Mouse (Mus musculus) liver, embryonic 12.5 days (tissue): ENCODE results near the gene Il6ra. TPM values are rescaled to one million over a fixed set of nuclear protein-coding genes. Genes with fewer than 3 reads are reported as not detected.

Source experiments
- ATAC-seq: fragments of 200-750 bp; cut with Nextera tagmentation; 2 replicates; pipeline ENCODE4 v1.8.0; 2017; ENCODE audit warnings: moderate number of reproducible peaks, mild to moderate bottlenecking, moderate library complexity
- H3K27ac ChIP-seq: fragments of 300-500 bp; sonication (generic); 2 replicates; pipeline ENCODE4 v1.5.1; 2016; ENCODE audit warnings: mild to moderate bottlenecking
- H3K27me3 ChIP-seq: fragments of 300-500 bp; sonication (generic); replicated peaks from 2 replicates; pipeline ENCODE4 v1.6.1; 2016; ENCODE audit warnings: mild to moderate bottlenecking, moderate library complexity
- H3K36me3 ChIP-seq: fragments of 300-500 bp; sonication (generic); 2 replicates; pipeline ENCODE4 v1.6.1; 2016; ENCODE audit warnings: mild to moderate bottlenecking, moderate library complexity
- H3K4me1 ChIP-seq: fragments of 300-500 bp; sonication (generic); 2 replicates; pipeline ENCODE4 v1.6.1; 2016
- H3K4me2 ChIP-seq: fragments of 300-500 bp; sonication (generic); 2 replicates; pipeline ENCODE4 v1.6.1; 2016; ENCODE audit warnings: mild to moderate bottlenecking, moderate library complexity
- H3K4me3 ChIP-seq: fragments of 300-500 bp; sonication (generic); 2 replicates; pipeline ENCODE4 v1.5.1; 2016; ENCODE audit warnings: mild to moderate bottlenecking, moderate library complexity
- H3K9ac ChIP-seq: fragments of 300-500 bp; sonication (generic); 2 replicates; pipeline ENCODE4 v1.6.1; 2016; ENCODE audit warnings: mild to moderate bottlenecking, moderate library complexity
- H3K9me3 ChIP-seq: fragments of 300-500 bp; sonication (generic); replicated peaks from 2 replicates; pipeline ENCODE4 v1.6.1; 2016; ENCODE audit warnings: mild to moderate bottlenecking, moderate library complexity
- WGBS: fragments of 180-500 bp; shearing (Covaris S2); methylation state at CpG from one replicate; pipeline ENCODE4 v1.1.7; 2016; ENCODE audit not compliant: insufficient replicate concordance; 5-methylcytosine and 5-hydroxymethylcytosine counted together
- polyA plus RNA-seq: library from polyadenylated mRNA; unstranded; fragments of >200 nt; fragmentation: Nextera tagmentation; extraction: Ambion mirVana; gene quantifications from 2 replicates; pipeline ENCODE4 v1.2.1, GENCODE M21; 2016

Il6ra gene
- polyA plus RNA-seq, 1 experiment from 2014 or later: 1.9 TPM

DNA sequence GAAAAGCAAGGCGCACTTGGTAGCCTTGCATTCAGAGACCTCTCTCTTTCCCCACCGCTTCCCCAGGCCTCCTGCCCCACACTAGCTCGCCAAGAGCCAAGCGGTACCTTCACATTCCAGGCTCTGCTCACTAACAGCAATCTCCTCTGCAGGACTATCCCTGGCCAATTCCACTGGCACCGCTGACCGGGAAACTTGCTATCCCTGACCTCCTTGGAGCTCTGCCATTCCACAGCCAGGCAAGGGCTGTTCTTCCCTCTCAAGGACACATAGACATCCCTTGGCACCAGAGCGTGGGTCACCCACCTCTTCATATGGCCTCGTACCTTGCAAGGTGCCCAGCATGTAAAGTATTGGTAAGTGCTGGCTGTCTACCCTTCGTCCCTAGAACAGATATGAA is 29.9 kb upstream of the Il6ra start:
- no peak overlapping the region for H3K9ac ChIP-seq
- H3K27ac ChIP-seq: no peak overlapping the region
- H3K9me3 ChIP-seq: no peaks in the 10 kb centered on the region
- WGBS: 85% methylated on average over 9 of the region's 9 CpGs
- no peaks in the 10 kb centered on the region for H3K4me1 ChIP-seq
- H3K27me3 ChIP-seq: no peaks in the 10 kb centered on the region
- H3K4me3 ChIP-seq: no peak overlapping the region
- no peak overlapping the region for H3K4me2 ChIP-seq
- ATAC-seq: no peak
- H3K36me3 ChIP-seq: peaks cover 75% of the 10 kb centered on the region

DNA sequence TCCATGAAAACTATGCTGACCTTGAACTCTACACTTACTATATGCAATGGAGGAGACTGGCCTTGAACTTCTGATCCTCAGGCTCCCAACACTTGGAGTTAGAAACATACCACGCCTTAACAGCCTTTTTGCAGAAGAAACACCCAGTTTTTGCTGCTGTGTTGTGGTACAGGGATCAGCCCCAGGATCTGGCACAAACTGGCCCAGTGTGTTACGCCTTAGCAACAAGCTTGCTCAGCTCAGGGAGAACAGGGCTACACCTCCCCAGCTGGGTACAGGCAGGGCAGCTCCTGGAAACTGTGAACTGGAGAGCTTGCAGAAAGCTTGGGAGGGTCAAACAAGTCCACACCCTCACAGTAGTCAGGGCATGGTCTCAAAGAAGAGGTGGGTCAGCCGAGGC is 23.5 kb upstream of the Il6ra start:
- Histone ChIP-seq H3K27me3 (no peaks in the 10 kb centered on the region; the same call in 1 of the 2 replicates), H3K27ac (no peak overlapping the region), H3K36me3 (peaks cover 21% of the 10 kb centered on the region), H3K9me3 (no peaks in the 10 kb centered on the region), H3K4me2 (no peak overlapping the region), H3K9ac (no peak overlapping the region), H3K4me3 (no peak overlapping the region), H3K4me1 (no peaks in the 10 kb centered on the region)
- ATAC-seq: no peak
- WGBS: 69% methylated on average over 3 of the region's 3 CpGs

DNA sequence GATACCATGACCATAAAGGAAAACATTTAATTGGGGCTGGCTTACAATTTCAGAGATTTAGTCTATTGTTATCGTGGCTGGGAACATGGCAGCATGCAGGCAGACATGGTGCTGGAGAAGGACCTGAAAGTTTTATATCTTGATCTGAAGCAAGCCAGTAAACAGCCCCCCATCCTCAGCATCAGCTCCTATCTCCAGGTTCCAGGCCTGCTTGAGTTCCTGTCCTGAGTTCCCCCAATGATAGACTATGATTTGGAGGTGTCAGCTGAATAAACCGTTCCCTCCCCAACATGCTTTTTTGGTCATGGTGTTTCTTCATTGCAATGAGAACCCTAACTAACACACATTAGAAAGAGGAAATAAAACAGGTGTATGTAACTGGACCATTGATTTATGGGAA is 19.9 kb upstream of the Il6ra start:
- no peaks in the 10 kb centered on the region for H3K4me1 ChIP-seq
- no peak overlapping the region for H3K4me3 ChIP-seq
- no peaks in the 10 kb centered on the region; the same call in 1 of the 2 replicates for H3K27me3 ChIP-seq
- H3K4me2 ChIP-seq: no peak overlapping the region
- WGBS: 71% methylated on average over 2 of the region's 2 CpGs
- ATAC-seq: no peak
- H3K27ac ChIP-seq: no peak overlapping the region
- H3K9ac ChIP-seq: no peak overlapping the region
- no peaks in the 10 kb centered on the region for H3K9me3 ChIP-seq
- H3K36me3 ChIP-seq: no peaks in the 10 kb centered on the region

DNA sequence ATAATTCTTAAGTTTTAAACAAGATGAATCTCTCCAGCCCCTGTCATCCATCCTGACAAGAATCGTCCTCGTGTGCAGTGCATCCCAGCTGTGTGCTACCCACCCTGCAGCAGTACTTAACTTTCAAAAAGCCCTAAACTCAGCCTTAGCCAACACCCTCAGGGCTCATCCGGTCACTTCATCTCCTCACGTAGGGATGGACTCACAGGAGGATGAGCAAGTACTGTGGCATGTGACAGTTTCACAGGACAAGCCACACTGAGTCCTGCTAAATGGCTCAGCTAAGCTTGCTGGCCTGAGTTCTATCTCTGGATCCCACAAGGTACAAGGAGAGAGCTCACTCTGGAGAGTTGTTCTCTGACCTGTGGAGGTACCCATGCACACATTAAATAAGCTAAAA is 16.0 kb upstream of the Il6ra start:
- no peak for ATAC-seq
- no peak overlapping the region for H3K4me3 ChIP-seq
- H3K4me2 ChIP-seq: no peak overlapping the region
- no peaks in the 10 kb centered on the region for H3K36me3 ChIP-seq
- H3K4me1 ChIP-seq: no peaks in the 10 kb centered on the region
- H3K9ac ChIP-seq: no peak overlapping the region
- no peaks in the 10 kb centered on the region for H3K9me3 ChIP-seq
- WGBS: 71% methylated on average over 4 of the region's 4 CpGs
- H3K27me3 ChIP-seq: no peaks in the 10 kb centered on the region; the same call in 1 of the 2 replicates
- H3K27ac ChIP-seq: no peak overlapping the region

DNA sequence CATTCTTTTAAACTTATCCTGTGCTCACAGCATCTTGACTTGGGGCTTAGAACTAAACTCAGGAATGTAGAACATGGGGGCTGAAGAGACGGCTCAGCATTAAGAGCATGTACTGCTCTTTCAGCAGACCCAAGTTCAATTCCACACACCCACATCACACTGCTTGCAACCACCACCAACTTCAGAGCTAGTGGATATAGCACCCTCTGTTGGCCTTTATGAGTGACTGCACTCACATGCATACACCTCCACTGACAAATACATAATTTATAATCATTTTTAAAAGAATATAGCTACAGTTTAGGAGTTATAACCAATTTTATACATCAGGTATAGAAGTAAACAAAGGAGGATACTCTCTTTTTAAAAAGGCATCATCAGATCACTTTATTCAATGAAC is 13.4 kb upstream of the Il6ra start:
- Histone ChIP-seq H3K4me3 (no peak overlapping the region), H3K27me3 (peaks cover 6% of the 10 kb centered on the region; the same call in 1 of the 2 replicates), H3K9ac (no peak overlapping the region), H3K4me1 (no peaks in the 10 kb centered on the region), H3K9me3 (no peaks in the 10 kb centered on the region), H3K27ac (no peak overlapping the region), H3K4me2 (no peak overlapping the region), H3K36me3 (no peaks in the 10 kb centered on the region)
- ATAC-seq: no peak
- 71% methylated on average over 1 of the region's 1 CpGs for WGBS

DNA sequence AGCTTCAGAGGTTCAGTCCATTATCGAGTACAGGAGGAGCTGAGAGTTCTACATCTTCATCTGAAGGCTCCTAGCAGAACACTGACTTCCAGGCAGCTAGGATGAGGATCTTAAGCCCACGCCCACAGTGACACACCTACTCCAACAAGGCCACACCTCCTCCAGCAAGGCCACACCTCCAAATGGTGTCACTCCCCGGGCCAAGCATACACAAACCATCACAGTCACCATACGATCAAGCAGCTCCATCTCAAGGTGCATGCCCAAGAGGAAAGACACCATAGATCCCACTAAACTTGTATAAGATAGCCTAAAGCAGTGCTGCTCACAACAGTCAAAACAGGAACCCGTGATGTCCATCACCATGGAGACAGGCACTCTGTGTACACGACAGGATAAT is 7.7 kb upstream of the Il6ra start:
- Histone ChIP-seq H3K27ac (no peak overlapping the region), H3K9ac (no peak overlapping the region), H3K27me3 (peaks cover 27% of the 10 kb centered on the region), H3K4me2 (no peak overlapping the region), H3K4me3 (no peak overlapping the region), H3K9me3 (no peaks in the 10 kb centered on the region), H3K36me3 (no peaks in the 10 kb centered on the region), H3K4me1 (no peaks in the 10 kb centered on the region)
- ATAC-seq: no peak; the same call in 1 of the 2 replicates
- 49% methylated on average over 6 of the region's 6 CpGs for WGBS

DNA sequence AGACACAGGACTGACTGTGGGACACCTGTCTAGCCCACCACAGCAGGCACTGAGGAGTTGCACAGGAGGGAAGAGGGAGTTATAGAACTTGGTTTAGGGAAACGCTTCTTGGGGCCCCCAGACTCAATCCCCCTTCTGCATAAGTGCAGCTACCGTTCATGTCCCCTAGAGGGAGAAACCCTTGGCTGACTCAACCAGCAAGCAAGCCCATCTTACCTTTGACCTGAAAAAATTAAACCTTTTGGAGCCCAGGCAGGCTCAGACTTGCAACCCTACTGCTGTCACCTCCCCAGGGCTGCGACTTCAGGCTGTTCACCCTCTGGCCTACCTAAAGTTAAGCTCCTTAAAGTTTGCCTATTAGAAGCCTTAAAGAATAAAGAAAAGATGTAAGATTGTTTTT is 4.4 kb upstream of the Il6ra start:
- 45% methylated on average over 3 of the region's 3 CpGs for WGBS
- Histone ChIP-seq H3K9ac (no peak overlapping the region), H3K27me3 (peaks cover 52% of the 10 kb centered on the region)

DNA sequence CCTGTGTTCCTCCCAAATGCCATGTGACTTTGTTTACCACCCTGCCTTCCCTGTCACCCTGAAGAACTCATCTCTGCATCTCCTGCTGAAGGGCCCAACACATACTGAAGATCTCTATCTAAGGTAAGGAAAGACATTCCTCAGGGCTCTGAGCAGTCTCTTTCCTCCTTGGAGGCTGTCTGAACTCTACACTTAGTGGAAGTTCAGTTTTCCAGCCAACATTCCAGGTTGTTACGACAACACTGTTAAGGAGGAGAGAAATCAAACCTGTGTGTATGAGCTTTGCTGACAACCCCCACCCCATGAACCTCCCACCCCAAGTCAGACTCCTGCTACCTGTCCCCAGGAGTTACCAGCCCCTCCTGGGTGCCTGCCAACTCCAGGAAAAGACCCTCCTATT is 3.6 kb upstream of the Il6ra start:
- Histone ChIP-seq H3K9me3 (no peaks in the 10 kb centered on the region), H3K27ac (no peak overlapping the region), H3K36me3 (no peaks in the 10 kb centered on the region), H3K4me3 (no peak overlapping the region), H3K4me1 (peaks cover 16% of the 10 kb centered on the region), H3K27me3 (peaks cover 60% of the 10 kb centered on the region), H3K4me2 (no peak overlapping the region), H3K9ac (no peak overlapping the region)
- ATAC-seq: no peak
- WGBS: 77% methylated on average over 1 of the region's 1 CpGs

More for the DNA sequence above, 4.4 kb upstream of the Il6ra start:
- H3K36me3 ChIP-seq: no peaks in the 10 kb centered on the region
- H3K4me1 ChIP-seq: peaks cover 11% of the 10 kb centered on the region
- no peak for ATAC-seq
- no peak overlapping the region for H3K4me2 ChIP-seq
- H3K27ac ChIP-seq: no peak overlapping the region
- H3K4me3 ChIP-seq: no peak overlapping the region
- H3K9me3 ChIP-seq: no peaks in the 10 kb centered on the region

DNA sequence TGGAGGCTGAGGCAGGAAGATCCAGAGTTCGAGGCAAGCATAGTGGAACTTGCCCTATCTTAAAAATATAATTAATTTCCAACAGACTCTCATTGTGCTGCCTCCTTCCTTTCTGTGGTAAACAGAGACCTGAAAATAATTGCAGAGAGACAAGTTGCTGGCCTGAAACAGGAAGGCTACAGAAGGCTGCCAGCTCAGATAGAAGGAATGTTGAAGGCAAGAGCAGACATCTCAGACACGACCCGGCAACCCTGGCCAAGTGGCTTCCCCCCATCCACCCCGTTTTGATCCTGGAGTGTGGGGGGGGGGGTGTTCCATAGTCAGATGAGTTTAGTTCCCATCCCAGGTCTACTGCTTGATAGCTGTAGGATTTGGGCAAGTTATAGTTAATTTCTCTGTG is 1.7 kb upstream of the Il6ra start:
- peaks cover 76% of the 10 kb centered on the region for H3K27me3 ChIP-seq
- H3K9ac ChIP-seq: no peak overlapping the region
- H3K4me2 ChIP-seq: no peak overlapping the region
- H3K4me1 ChIP-seq: peaks cover 20% of the 10 kb centered on the region
- no peak for ATAC-seq
- H3K9me3 ChIP-seq: no peaks in the 10 kb centered on the region
- no peaks in the 10 kb centered on the region for H3K36me3 ChIP-seq
- H3K27ac ChIP-seq: no peak overlapping the region
- 20% methylated on average over 4 of the region's 4 CpGs for WGBS
- no peak overlapping the region for H3K4me3 ChIP-seq

DNA sequence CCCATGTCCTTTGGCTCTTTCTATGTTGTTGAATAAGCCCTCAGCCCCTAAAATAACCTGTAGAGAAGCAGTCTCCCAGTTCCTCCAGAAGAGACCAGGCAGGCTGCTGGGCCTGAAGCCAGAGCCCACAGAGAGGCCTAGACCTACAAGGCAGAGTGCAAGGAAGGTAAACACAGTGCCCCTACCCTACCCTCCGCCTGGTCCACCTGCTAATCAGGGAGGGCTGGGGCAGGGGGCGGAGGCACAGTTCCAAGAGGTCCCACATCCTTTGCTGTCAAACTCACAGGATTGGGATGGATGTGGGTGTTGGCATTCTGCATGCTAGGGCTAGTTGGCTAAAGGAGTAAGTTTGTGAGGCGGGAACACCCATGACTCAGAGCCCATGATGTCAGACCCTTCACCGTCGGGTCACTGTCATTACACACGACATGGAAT is 871 bp downstream of the Il6ra start:
- Histone ChIP-seq H3K4me2 (peak overlapping the region; percentile 79), H3K36me3 (no peaks in the 10 kb centered on the region), H3K27me3 (peaks cover 77% of the 10 kb centered on the region), H3K4me1 (peaks cover 22% of the 10 kb centered on the region), H3K4me3 (peak overlapping the region; percentile 56), H3K9me3 (no peaks in the 10 kb centered on the region), H3K27ac (no peak overlapping the region), H3K9ac (no peak overlapping the region)
- 32% methylated on average over 6 of the region's 6 CpGs for WGBS
- ATAC-seq: no peak

DNA sequence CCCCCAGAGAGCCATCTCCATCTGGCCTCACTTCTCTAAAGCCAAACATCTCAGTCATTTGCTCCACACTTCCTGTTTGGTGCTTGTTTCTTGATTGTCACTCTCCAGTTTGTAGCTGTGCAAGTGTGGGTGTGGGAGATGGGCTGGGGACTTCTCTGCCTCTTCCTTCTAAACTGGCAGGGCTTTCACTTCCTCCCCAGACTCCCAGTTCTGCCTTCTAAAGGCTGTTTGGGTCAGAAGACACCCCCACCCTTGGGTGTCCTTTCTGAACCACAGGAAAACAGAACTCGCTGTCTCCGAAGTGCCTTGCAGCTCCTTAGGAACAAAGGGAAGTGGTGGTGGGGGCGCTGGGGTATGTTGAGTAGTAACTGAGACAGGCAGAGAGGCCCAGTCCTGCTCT is 1.8 kb downstream of the Il6ra start:
- H3K4me2 ChIP-seq: 0 out of 2 replicates have a peak overlapping the region, but pooled peaks have one; percentile 6
- 31% methylated on average over 3 of the region's 3 CpGs for WGBS
- ATAC-seq: no peak
- peaks cover 27% of the 10 kb centered on the region for H3K4me1 ChIP-seq
- no peak overlapping the region for H3K9ac ChIP-seq
- H3K27me3 ChIP-seq: peaks cover 71% of the 10 kb centered on the region
- H3K27ac ChIP-seq: no peak overlapping the region
- no peaks in the 10 kb centered on the region for H3K9me3 ChIP-seq
- H3K36me3 ChIP-seq: no peaks in the 10 kb centered on the region
- H3K4me3 ChIP-seq: no peak overlapping the region

DNA sequence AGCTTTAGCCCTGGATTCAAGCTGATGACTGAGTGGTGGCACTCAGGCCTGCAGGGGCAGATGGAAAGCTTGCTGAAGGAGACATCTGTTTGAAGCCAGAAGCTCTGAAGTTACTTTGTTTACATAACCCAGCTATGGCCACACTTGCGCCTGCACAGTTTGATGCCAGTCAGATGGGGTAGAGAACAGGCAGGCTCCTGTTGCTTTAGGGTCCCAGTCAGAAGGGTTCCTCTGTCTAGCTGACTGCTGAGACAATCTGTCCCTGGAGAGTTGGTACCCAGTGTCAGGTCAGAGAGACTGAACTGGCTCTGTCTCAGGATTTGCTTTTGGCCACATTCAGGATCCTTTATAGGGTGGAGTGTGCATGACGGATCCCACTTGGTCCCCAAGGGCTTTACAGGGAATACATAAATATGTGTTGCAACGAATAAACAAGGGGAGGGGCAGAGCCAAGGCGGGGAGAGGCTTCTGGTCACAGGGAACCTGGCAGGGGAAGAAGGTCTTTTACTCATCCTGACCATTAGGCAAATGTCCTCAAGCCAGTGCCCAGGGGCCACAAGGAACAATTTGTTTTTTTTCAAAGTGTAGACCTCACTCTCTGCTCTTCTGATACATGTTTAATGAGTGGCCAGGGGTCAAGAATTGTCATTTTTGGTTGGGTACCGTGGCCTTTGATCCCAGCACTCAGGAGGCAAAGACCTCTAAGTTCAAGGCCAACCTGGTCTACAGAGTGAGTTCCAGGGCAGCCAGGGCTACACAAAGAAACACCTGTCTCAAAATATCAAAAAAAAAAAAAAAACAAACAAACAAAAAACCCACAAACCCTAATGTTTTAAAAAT is 3.1 kb downstream of the Il6ra start:
- no peak for ATAC-seq
- H3K4me2 ChIP-seq: no peak overlapping the region
- no peak overlapping the region for H3K27ac ChIP-seq
- WGBS: 63% methylated on average over 5 of the region's 5 CpGs
- H3K36me3 ChIP-seq: no peaks in the 10 kb centered on the region
- H3K9ac ChIP-seq: no peak overlapping the region
- H3K4me3 ChIP-seq: no peak overlapping the region
- H3K27me3 ChIP-seq: peaks cover 61% of the 10 kb centered on the region
- H3K4me1 ChIP-seq: peaks cover 37% of the 10 kb centered on the region
- no peaks in the 10 kb centered on the region for H3K9me3 ChIP-seq
